Mouse (Mus musculus) thymus, adult 2 months (tissue): ENCODE data around the gene Rp2.

ENCODE experiments used
- CTCF ChIP-seq: fragments of 200-500 bp; IDR thresholded peaks from 2 replicates; pipeline ENCODE4 v1.5.1; 2012; ENCODE audit warnings: mild to moderate bottlenecking, control low read depth, low read length, moderate library complexity, borderline replicate concordance; ENCODE audit not compliant: control insufficient read depth, poor library complexity, insufficient read depth; ENCODE audit errors: extremely low read depth
- POLR2A ChIP-seq: fragments of 200-500 bp; IDR thresholded peaks from 2 replicates; pipeline ENCODE4 v1.6.1; 2012; ENCODE audit warnings: mild to moderate bottlenecking, low read length, control low read depth, moderate library complexity; ENCODE audit not compliant: control insufficient read depth, poor library complexity, insufficient read depth; ENCODE audit errors: extremely low read depth

- TF ChIP-seq CTCF = no peak
- no peak for TF ChIP-seq POLR2A
Measured at GRCm38 (mm10) chrX:20387006-20387405, 22.7 kb downstream of the Rp2 start.
